Mouse (Mus musculus) erythroid progenitor cell, adult 5-6 weeks (primary cell): ENCODE measurements around the gene Hist1h1c. TPM values are rescaled to one million over a fixed set of nuclear protein-coding genes. Genes with fewer than 3 reads are reported as not detected.
"Not testable (repeated sequence)": the region's sequence is repeated elsewhere in the genome, so short reads cannot be mapped to it uniquely, and the experiment has no call there.

Experiments
- ATAC-seq: replicated peaks from 2 replicates; pipeline ENCODE4 v1.8.0; 2016; ENCODE audit warnings: moderate number of reproducible peaks, mild to moderate bottlenecking, moderate TSS enrichment, inconsistent platforms; ENCODE audit not compliant: poor library complexity, low FRiP score, severe bottlenecking
- total RNA-seq, 2 experiments: library from RNA; stranded (forward) in 1 of 2; stranded (reverse) in 1 of 2; fragments of 150-400 nt in 1 of 2; fragments of 186-747, 209-891 nt in 1 of 2; gene quantifications; 2 replicates each; pipeline versions ENCODE4 v1.2.3 to v1.2.4; 2015 to 2017; ENCODE audit warnings: low replicate concordance in 2 of 2

The Hist1h1c gene
- total RNA-seq, 2 experiments from 2014 or later = 533 to 3,859 TPM

DNA sequence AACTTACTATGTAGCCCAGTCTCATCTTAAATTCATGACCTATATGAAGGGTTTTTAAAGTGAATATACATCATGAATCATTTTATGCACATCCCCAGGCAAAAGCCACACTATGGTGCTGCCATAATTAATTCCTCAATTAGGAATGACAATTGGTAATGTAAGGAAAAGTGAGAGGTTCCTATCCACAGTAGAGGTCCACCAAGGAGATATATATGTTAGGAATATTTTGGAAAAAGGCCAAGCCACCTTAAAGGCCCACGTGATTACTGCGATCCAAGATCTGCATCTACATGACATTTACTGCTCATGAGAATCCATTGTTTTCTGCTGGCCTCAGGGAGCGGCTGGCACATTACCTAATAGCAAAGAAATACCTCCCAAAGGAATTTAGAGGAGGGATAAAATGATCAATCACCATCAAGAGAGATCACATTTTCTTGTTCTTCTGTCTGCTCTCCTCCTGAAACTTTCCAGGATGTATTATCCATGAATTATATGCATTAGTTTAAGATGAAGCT lies 20.7 kb downstream of the Hist1h1c start:
- no peak for ATAC-seq

DNA sequence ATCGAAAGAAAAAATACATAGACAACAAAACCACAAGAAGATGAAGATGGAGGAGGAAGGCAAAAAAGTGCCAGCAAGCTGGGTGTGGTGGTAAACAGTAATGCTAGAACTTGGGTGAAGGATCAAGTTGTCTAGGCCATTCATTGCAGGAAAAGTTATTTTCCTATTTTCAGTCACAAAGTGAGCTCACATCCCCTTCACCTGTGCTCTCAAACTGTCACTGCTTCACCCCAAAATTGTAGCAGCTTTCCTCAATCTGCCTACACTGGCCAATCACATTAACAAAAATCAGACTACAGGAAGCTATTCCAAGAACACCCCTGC lies 21.3 kb downstream of the Hist1h1c start:
- ATAC-seq = no peak

DNA sequence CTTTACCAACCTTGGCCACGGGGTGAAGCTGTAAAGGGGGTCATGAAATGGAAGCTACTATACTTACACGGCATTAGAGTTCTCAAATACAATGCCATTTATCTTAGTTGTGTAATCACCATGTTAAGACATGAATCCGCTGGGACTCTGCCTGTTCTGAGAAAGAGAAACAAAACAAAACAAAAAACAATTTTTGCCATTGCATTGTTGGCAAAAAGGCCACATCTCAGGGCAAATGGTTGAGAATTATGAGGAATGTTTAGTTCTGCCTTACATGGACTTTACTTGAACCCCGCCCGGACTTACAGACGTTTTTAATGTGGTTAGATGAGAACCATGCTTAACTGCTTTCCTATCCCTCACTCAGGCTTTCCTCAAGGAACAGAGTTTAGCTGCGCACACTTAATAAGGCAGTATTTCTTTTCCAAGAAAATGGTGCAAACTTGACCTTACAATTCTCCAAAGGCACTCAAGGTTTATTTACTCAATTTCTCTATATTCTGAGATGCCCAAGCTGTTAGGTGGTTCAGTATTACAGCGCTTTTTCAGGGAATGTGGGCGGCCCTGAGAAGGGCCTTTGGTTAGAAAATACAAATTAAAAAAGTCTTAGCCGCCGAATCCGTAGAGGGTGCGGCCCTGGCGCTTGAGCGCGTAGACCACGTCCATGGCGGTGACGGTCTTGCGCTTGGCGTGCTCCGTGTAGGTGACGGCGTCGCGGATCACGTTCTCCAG lies 21.8 kb downstream of the Hist1h1c start:
- ATAC-seq = no peak

DNA sequence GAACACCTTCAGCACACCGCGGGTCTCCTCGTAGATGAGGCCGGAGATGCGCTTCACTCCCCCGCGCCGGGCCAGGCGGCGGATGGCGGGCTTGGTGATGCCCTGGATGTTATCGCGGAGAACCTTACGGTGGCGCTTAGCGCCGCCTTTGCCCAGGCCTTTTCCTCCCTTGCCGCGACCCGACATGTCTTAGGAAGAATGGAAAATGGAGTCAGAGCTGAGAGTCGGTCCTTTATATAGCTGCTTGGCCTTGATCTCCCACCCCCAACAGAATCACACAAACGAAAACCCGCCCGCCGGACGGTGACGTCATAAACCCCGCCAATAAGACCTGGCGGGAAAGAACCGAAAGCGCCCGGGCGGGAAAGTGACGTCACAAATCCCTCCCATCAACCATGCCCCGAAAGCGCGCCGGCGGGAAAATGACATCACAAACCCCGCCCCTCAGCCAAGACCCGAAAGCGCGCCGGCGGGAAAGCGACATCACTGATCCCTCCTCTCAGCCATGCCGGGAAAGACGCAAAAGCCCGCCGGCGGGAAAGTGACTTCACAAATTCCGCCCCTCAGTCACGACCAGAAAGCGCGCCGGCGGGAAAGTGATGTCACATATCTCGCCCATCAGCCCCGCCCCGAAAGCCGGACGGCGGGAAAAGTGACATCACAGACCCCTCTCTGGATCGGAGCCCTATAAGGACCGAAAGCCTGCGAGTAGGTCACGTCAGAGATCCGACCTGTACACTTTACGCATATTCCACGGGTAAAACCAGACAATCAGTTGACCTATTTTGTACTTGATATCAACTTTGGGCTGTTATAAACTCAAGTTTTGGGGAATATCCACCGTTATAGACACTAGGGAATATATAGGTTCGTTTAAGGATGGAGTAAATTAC lies 22.6 kb downstream of the Hist1h1c start, which contains the start of gene Hist1h4a:
Gene Hist1h4a, minus strand, starts transcription at position 259 of the 893 bp plus-strand sequence.
- peak; percentile 47 for ATAC-seq

DNA sequence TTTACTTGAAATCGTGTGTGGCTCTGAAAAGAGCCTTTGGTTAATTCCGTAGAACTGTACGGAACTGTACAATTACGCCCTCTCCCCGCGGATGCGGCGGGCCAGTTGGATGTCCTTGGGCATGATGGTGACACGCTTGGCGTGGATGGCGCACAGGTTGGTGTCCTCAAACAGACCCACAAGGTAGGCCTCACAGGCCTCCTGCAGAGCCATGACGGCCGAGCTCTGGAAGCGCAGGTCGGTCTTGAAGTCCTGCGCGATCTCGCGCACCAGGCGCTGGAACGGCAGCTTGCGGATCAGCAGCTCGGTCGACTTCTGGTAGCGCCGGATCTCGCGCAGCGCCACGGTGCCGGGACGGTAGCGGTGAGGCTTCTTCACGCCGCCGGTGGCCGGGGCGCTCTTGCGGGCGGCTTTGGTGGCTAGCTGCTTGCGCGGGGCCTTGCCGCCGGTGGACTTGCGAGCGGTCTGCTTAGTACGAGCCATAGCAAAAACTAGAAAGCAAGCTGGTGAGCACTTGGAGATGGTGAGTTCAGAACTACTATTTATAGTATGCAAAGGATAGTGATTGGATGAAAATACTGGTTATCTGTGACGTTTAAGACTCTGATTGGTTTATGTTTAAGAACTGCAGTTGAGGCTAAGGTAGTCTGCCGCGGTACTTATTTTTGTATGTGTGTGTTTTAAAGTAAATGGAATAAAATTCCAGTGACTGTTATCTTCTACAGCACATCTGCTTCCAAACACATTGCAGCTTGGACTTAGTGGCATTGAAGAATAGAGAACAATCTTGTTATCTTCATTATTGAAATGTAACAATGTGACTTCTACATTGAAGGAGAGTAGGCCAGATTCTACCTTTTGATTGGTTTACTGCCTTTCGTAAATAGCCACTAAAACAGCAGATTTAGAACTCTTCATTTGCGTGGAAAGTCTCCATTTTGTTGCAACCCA lies 23.5 kb downstream of the Hist1h1c start, which contains the start of gene Hist1h3a:
Gene Hist1h3a, minus strand, starts transcription at position 516 of the 951 bp plus-strand sequence.
- peak; percentile 46 for ATAC-seq

DNA sequence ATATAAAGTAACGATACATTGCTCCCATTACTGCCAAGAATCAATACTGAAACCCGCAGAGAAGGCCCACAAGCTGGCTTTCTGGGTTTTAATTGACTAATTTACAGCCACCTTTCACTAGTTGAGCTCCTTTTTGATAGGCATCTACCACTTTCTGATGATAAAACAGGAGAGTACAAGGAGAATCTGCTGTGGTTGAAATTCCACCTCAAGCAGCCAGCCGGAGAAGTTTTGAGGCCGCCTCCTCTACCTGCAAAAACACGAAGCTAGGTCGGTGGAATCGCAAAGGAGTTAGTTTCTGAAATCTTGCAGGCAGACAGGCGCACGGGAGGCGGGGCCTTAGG lies 24.6 kb downstream of the Hist1h1c start:
- ATAC-seq = no peak

DNA sequence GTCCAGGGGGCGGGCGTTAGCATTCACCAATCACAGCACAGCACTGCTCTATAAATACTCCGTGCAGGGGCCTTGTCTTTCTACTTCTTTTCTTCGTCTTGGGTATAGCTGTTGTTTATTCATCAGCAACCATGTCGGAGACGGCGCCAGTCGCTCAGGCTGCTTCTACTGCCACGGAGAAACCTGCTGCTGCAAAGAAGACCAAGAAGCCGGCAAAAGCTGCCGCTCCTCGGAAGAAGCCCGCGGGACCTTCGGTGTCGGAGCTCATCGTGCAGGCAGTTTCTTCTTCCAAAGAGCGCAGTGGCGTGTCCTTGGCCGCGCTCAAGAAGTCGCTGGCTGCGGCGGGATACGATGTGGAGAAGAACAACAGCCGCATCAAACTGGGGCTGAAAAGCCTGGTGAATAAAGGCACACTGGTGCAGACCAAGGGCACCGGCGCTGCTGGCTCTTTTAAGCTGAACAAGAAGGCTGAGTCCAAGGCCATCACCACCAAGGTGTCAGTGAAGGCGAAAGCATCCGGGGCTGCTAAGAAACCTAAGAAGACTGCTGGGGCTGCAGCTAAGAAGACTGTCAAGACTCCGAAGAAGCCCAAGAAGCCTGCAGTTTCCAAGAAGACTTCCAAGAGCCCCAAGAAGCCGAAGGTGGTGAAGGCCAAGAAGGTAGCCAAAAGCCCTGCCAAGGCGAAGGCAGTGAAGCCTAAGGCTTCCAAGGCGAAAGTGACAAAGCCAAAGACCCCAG lies 25.1 kb downstream of the Hist1h1c start, which contains the start of gene Hist1h1a:
Gene Hist1h1a, plus strand, starts transcription at position 81 of the 738 bp plus-strand sequence.
- ATAC-seq = peak; percentile 51

DNA sequence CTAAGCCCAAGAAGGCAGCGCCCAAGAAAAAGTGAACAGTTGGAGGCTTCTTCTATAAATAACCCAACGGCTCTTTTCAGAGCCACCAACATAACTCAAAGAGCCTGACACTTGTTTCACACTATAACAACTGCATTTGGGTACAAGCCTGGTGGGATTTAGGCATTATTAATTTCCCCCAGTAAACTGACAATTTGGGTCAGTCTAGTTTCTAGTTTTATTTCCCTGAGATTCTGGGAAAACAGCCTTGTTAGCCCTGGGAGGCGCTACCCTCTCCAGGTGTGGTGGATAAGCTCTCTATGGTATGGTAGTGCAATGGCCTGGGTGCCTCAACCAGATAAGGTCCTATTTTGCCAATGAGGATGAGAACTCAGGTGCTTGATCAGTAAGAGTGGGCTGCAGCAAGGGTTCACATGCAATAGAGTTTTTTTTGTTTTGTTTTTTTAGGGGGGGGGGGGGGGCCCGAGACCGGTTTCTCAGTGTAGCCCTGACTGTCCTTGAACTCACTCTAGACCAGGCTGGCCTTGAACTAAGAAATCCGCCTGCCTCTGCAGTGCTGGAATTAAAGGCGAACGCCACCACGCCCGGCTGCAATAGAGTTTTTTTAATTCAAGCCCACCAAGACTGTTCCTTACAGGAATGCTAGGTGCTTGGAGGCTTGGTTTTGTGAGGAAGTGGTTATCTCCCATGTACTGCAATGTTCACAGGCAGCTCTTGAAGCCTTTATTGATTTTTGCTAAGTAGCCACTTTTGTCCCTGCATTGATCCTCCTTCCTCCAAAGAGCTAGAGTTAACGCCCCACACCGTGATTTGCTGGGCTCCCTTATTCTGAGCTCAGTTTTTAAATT lies 25.9 kb downstream of the Hist1h1c start:
- peak; percentile 27; the same call in 1 of the 2 replicates for ATAC-seq

DNA sequence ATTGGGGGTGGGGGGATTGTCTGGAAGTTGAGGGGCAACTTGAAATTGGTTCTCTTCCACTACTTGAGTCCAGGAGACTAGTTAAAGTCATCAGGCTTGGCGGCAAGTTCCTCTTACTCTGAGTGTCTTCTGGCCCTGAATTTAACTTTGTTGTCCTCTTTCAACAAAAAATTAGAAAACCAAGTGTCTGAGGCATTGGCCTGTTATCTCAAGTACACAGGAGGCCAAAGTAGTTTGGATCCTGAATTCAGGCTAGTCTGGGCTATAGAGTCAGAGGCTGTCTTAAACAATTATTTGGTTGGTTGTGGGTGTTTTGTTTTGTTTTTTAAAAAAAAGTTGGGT lies 26.5 kb downstream of the Hist1h1c start:
- no peak for ATAC-seq

DNA sequence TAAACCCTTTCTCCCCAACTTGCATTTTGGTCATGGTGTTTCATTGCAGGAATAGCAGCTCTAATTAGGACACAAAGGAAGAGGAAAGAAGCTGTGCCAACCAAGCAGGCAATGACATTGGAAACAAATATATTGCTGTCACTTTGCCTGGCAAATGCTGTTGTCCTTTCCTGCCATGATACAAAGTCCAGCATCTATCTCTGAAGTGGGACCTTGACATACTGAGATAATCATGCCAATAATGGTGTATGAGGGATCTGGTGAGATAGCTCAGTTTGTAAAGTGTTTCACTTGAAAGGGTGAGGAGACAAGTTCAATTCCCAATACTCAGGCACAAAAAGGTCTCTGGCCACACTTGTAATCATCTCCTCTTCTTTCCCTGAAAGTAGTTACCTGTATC lies 28.2 kb downstream of the Hist1h1c start:
- no peak for ATAC-seq

DNA sequence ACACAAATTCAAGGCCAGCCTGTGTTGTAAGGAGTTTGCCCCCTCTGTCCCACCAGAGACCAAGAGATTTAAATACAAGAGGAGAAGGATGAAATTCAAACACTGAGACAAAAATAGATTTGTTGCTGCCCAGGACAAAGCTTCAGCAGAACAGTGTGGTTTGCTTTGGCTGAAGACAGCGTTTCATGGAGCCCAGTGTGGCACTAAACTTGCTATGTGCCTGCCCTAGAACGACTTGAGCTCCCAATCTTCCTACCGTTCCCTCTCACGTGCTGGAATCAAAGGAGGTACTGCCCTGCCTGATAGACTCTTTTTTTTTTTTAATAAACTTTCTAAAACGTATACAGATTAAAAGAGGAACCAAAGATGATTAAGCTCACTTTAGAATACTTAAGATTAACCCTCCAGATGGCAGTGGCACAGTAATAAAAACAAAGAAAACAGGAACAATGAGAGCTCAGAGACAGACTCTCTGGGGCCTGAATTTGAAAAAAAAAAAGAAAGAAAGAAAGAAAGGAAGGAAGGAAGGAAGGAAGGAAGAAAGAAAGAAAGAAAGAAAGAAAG lies 30.3 kb downstream of the Hist1h1c start:
- ATAC-seq = no peak

DNA sequence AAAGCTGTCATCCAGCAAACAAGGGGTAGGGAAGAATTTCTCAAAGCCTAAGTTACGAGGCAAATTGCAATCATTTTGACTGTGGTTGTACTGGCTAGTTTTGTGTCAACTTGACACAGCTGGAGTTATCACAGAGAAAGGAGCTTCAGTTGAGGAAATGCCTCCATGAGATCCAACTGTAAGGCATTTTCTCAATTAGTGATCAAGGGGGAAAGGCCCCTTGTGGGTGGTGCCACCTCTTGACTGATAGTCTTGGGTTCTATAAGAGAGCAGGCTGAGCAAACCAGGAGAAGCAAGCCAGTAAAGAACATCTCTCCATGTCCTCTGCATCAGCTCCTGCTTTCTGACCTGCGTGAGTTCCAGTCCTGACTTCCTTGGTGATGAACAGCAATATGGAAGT lies 31.0 kb downstream of the Hist1h1c start, which contains the start of gene Trim38:
Gene Trim38, plus strand, starts transcription at position 301 of the 400 bp plus-strand sequence.
- ATAC-seq = not testable (repeated sequence)

DNA sequence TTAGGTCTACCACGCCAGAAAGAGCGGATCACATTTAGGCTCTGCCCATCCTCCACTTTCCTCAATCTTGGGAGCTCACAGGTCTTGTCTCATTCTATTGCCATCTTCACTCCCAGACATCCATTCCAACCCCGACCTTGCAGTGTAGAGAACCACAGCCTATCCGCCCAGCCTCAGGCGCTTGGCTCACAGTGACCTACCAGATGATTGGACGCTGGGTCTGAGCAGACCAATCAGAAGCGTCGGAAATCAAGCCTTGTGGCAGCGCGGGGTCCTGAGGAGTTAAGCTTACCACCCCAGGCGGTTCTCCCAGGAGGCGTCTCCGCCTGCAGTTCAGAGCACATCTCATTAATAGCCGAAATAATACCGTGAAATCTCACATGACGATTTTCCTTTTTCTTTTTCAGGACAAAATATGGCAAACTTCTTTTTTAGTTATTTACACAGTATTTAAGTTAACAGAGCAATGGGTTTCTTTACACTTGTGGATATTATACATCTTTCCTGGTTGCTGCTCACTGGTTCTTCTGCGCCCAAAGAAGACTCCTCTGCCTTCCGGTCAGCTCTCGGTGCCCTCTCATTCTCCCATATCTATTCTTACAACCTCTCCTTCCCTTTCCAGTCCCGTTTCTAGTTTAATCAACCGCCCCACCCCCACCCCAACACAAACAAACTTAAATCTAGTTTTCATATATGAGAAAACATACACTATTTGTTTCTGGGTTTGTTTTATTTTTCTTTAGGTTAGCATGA lies 34.1 kb downstream of the Hist1h1c start:
- ATAC-seq = peak; percentile 98

DNA sequence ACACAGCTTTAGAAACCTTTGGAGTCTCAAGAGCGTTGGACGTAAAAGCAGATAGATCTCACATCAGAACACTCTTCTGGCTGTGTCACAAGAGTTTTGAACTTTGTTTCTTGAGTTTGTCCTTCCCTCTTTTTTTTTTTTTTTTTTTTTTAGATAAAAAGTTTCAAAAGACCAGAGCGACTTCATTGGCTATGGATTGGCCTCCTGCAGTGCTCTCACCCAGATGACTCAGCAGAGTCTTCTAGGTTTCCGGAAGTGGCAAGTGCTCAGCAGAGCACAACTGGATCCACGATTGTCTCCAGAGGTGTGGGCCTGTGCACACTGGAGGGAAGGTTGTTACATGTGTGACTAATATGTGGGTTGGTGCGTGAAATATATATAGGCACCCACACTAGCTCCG lies 39.7 kb downstream of the Hist1h1c start:
- ATAC-seq = no peak

DNA sequence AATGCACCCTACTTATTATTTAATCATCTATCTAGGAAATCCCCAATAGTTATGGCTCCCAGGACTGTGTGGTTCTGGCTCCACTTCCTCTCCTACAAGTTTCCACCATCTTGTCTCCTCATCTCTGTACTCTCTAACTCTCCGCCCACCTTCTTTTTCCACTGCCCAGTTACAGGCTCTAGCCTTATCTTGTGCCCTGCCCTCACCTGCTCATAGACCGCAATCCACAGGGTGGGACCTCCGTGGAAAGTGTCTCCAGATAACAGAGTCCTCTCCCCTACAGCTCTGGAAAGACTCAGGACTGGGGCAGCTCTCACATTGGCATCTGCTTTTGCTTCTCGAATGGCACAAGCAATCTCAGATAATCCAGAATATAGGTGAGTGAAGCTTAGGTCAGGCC lies 40.4 kb downstream of the Hist1h1c start:
- ATAC-seq = no peak
